Mouse (Mus musculus): ENCODE measurements around the gene Lrrc4b. TPM values are rescaled to one million over a fixed set of nuclear protein-coding genes. Genes with fewer than 3 reads are reported as not detected.
A peak's percentile ranks its signal among the peaks of the same experiment; 100 is the strongest.

The Lrrc4b gene
- polyA plus RNA-seq, 1 experiment from 2014 or later: 0.82 TPM

- H3K4me1 ChIP-seq (replicated peaks): no peaks in the 10 kb centered on the region
- no peak overlapping the region for H3K27ac ChIP-seq
- H3K4me3 ChIP-seq (replicated peaks): no peak overlapping the region
- no peaks in the 10 kb centered on the region for H3K9me3 ChIP-seq
- 36% methylated on average over 5 of the region's 5 CpGs for WGBS
- peak; percentile 73 for ATAC-seq
- H3K27me3 ChIP-seq (replicated peaks): no peaks in the 10 kb centered on the region; the same call in 1 of the 2 replicates
- no peak overlapping the region for H3K9ac ChIP-seq
- H3K4me2 ChIP-seq (replicated peaks): no peak overlapping the region
- peaks cover 3% of the 10 kb centered on the region; the same call in 1 of the 2 replicates for H3K36me3 ChIP-seq
Observed at GRCm38 (mm10) chr7:44484841-44485571, 56.2 kb downstream of the Lrrc4b start.

- 73% methylated on average over 7 of the region's 7 CpGs for WGBS
- no peak for ATAC-seq
- Histone ChIP-seq H3K4me2 (replicated peaks) (no peak overlapping the region), H3K9ac (no peak overlapping the region), H3K4me1 (replicated peaks) (no peaks in the 10 kb centered on the region), H3K27ac (no peak overlapping the region), H3K36me3 (peaks cover 9% of the 10 kb centered on the region), H3K27me3 (replicated peaks) (no peaks in the 10 kb centered on the region; the same call in 1 of the 2 replicates), H3K9me3 (no peaks in the 10 kb centered on the region), H3K4me3 (replicated peaks) (no peak overlapping the region)
Observed at GRCm38 (mm10) chr7:44485572-44486195, 56.9 kb downstream of the Lrrc4b start.

GRCm38 (mm10) chr7:44486927-44487575, 58.2 kb downstream of the Lrrc4b start:
- WGBS: 63% methylated on average over 13 of the region's 13 CpGs
- H3K4me2 ChIP-seq (replicated peaks): no peak overlapping the region
- no peaks in the 10 kb centered on the region for H3K9me3 ChIP-seq
- no peaks in the 10 kb centered on the region for H3K4me1 ChIP-seq (replicated peaks)
- ATAC-seq: no peak
- H3K9ac ChIP-seq: no peak overlapping the region
- H3K27me3 ChIP-seq (replicated peaks): no peaks in the 10 kb centered on the region
- H3K27ac ChIP-seq: no peak overlapping the region
- no peak overlapping the region for H3K4me3 ChIP-seq (replicated peaks)
- H3K36me3 ChIP-seq: peaks cover 22% of the 10 kb centered on the region

- no peaks in the 10 kb centered on the region for H3K4me1 ChIP-seq (replicated peaks)
- no peak for ATAC-seq
- H3K4me2 ChIP-seq (replicated peaks): no peak overlapping the region
- no peaks in the 10 kb centered on the region for H3K27me3 ChIP-seq (replicated peaks)
- H3K4me3 ChIP-seq (replicated peaks): no peak overlapping the region
- 89% methylated on average over 7 of the region's 7 CpGs for WGBS
- no peak overlapping the region for H3K27ac ChIP-seq
- H3K9me3 ChIP-seq: no peaks in the 10 kb centered on the region
- H3K36me3 ChIP-seq: peaks cover 30% of the 10 kb centered on the region
- no peak overlapping the region for H3K9ac ChIP-seq
Observed at GRCm38 (mm10) chr7:44487936-44488335, 59.1 kb downstream of the Lrrc4b start.

- WGBS: 92% methylated on average over 8 of the region's 8 CpGs
- Histone ChIP-seq H3K27me3 (replicated peaks) (no peaks in the 10 kb centered on the region), H3K9ac (no peak overlapping the region), H3K27ac (no peak overlapping the region), H3K4me1 (replicated peaks) (no peaks in the 10 kb centered on the region), H3K4me2 (replicated peaks) (no peak overlapping the region), H3K9me3 (no peaks in the 10 kb centered on the region), H3K4me3 (replicated peaks) (no peak overlapping the region), H3K36me3 (peaks cover 34% of the 10 kb centered on the region)
- no peak for ATAC-seq
Observed at GRCm38 (mm10) chr7:44488545-44488944, 59.7 kb downstream of the Lrrc4b start.

- 87% methylated on average over 4 of the region's 4 CpGs for WGBS
- Histone ChIP-seq H3K4me1 (replicated peaks) (peaks cover 7% of the 10 kb centered on the region; the same call in 1 of the 2 replicates), H3K36me3 (peaks cover 34% of the 10 kb centered on the region)
Observed at GRCm38 (mm10) chr7:44490281-44490680, 61.5 kb downstream of the Lrrc4b start.

GRCm38 (mm10) chr7:44491391-44491790, 62.6 kb downstream of the Lrrc4b start:
- Histone ChIP-seq H3K27me3 (replicated peaks) (no peaks in the 10 kb centered on the region), H3K36me3 (peaks cover 34% of the 10 kb centered on the region), H3K9ac (no peak overlapping the region), H3K4me2 (replicated peaks) (no peak overlapping the region), H3K4me1 (replicated peaks) (peaks cover 13% of the 10 kb centered on the region), H3K9me3 (no peaks in the 10 kb centered on the region), H3K27ac (no peak overlapping the region), H3K4me3 (replicated peaks) (no peak overlapping the region)
- ATAC-seq: no peak
- 94% methylated on average over 5 of the region's 5 CpGs for WGBS

More at GRCm38 (mm10) chr7:44490281-44490680, 61.5 kb downstream of the Lrrc4b start:
- no peak overlapping the region for H3K27ac ChIP-seq
- no peak for ATAC-seq
- H3K9me3 ChIP-seq: no peaks in the 10 kb centered on the region
- no peak overlapping the region for H3K4me3 ChIP-seq (replicated peaks)
- H3K4me2 ChIP-seq (replicated peaks): no peak overlapping the region
- H3K27me3 ChIP-seq (replicated peaks): no peaks in the 10 kb centered on the region
- no peak overlapping the region for H3K9ac ChIP-seq

- no peak overlapping the region for H3K4me2 ChIP-seq (replicated peaks)
- WGBS: 91% methylated on average over 21 of the region's 21 CpGs
- H3K4me3 ChIP-seq (replicated peaks): no peak overlapping the region
- H3K9ac ChIP-seq: no peak overlapping the region
- H3K9me3 ChIP-seq: no peaks in the 10 kb centered on the region
- H3K27me3 ChIP-seq (replicated peaks): no peaks in the 10 kb centered on the region
- peaks cover 17% of the 10 kb centered on the region for H3K4me1 ChIP-seq (replicated peaks)
- peaks cover 34% of the 10 kb centered on the region for H3K36me3 ChIP-seq
- ATAC-seq: no peak
- H3K27ac ChIP-seq: no peak overlapping the region
Observed at GRCm38 (mm10) chr7:44492166-44492826, 63.5 kb downstream of the Lrrc4b start.

GRCm38 (mm10) chr7:44494681-44495080, 65.9 kb downstream of the Lrrc4b start:
- no peak overlapping the region for H3K9ac ChIP-seq
- H3K27me3 ChIP-seq (replicated peaks): no peaks in the 10 kb centered on the region
- H3K4me2 ChIP-seq (replicated peaks): peak overlapping the region; percentile 94; the same call in 1 of the 2 replicates
- peaks cover 34% of the 10 kb centered on the region for H3K36me3 ChIP-seq
- 94% methylated on average over 12 of the region's 12 CpGs for WGBS
- H3K4me1 ChIP-seq (replicated peaks): peaks cover 17% of the 10 kb centered on the region
- H3K9me3 ChIP-seq: no peaks in the 10 kb centered on the region
- no peak for ATAC-seq
- no peak overlapping the region for H3K27ac ChIP-seq
- no peak overlapping the region for H3K4me3 ChIP-seq (replicated peaks)

- WGBS: 81% methylated on average over 7 of the region's 7 CpGs
- no peak overlapping the region; the same call in 1 of the 2 replicates for H3K9ac ChIP-seq
- H3K27me3 ChIP-seq (replicated peaks): no peaks in the 10 kb centered on the region
- H3K4me2 ChIP-seq (replicated peaks): peak overlapping the region; percentile 94
- peaks cover 30% of the 10 kb centered on the region for H3K36me3 ChIP-seq
- peak overlapping the region; percentile 83; the same call in 1 of the 2 replicates for H3K4me3 ChIP-seq (replicated peaks)
- no peaks in the 10 kb centered on the region for H3K9me3 ChIP-seq
- no peak for ATAC-seq
- peaks cover 17% of the 10 kb centered on the region for H3K4me1 ChIP-seq (replicated peaks)
- no peak overlapping the region for H3K27ac ChIP-seq
Observed at GRCm38 (mm10) chr7:44495086-44495485, 66.3 kb downstream of the Lrrc4b start.

GRCm38 (mm10) chr7:44495992-44496770, 67.4 kb downstream of the Lrrc4b start, which contains the start of the genes Emc10 and Fam71e1:
TSS of gene Emc10 (minus strand) at chr7:44496529.
TSS of gene Fam71e1 (plus strand) at chr7:44496581.
- peak; percentile 98 for ATAC-seq
- peaks cover 19% of the 10 kb centered on the region; the same call in 1 of the 2 replicates for H3K36me3 ChIP-seq
- peak within 1 kb of the TSS; percentile 94 for H3K4me2 ChIP-seq (replicated peaks)
- under 1% methylated on average over 58 of the region's 58 CpGs for WGBS
- H3K9ac ChIP-seq: peak within 1 kb of the TSS; percentile 85
- H3K4me1 ChIP-seq (replicated peaks): peaks cover 17% of the 10 kb centered on the region
- peak within 1 kb of the TSS; percentile 95 for H3K27ac ChIP-seq
- peak within 1 kb of the TSS; percentile 83 for H3K4me3 ChIP-seq (replicated peaks)
- no peaks in the 10 kb centered on the region for H3K27me3 ChIP-seq (replicated peaks)
- no peaks in the 10 kb centered on the region for H3K9me3 ChIP-seq

All from intestine, embryonic 15.5 days (tissue).